Mouse (Mus musculus): Measurements from ENCODE around the gene Sntn.

- no peak for TF ChIP-seq CTCF (IDR thresholded peaks at IDR 0.05; ENCODE audit: low read depth, low read length)
- no peak for TF ChIP-seq POLR2A (IDR thresholded peaks at IDR 0.05; ENCODE audit: extremely low read depth, insufficient read depth, low read length)
Measured at GRCm38 (mm10) chr14:13690426-13690825, 19.8 kb downstream of the Sntn start.
